Mouse (Mus musculus) intestine, postnatal 0 days (tissue): ENCODE measurements at regions not wholly inside any gene's neighbourhood (a gene's known extent, or its start where the extent isn't known, plus 50 kb on each side); places are given as distances from the start of the nearest gene placed in this dataset.
"Not testable (repeated sequence)": the region's sequence is repeated elsewhere in the genome, so short reads cannot be mapped to it uniquely, and the experiment has no call there.

Experiments used
- ATAC-seq: fragments of 200-750 bp; cut with Nextera tagmentation; 2 replicates; pipeline ENCODE4 v1.8.0; 2017; ENCODE audit warnings: mild to moderate bottlenecking, moderate TSS enrichment, moderate library complexity
- H3K27ac ChIP-seq: fragments of 300-500 bp; sonication (generic); 2 replicates; pipeline ENCODE4 v1.5.1; 2014; ENCODE audit warnings: mild to moderate bottlenecking, low read depth, low read length, moderate library complexity
- H3K27me3 ChIP-seq: fragments of 300-500 bp; sonication (generic); replicated peaks from 2 replicates; pipeline ENCODE4 v1.6.1; 2014; ENCODE audit warnings: low read length, mixed read lengths; ENCODE audit not compliant: control insufficient read depth, insufficient read depth
- H3K36me3 ChIP-seq: fragments of 300-500 bp; sonication (generic); 2 replicates; pipeline ENCODE4 v1.6.1; 2014; ENCODE audit warnings: mild to moderate bottlenecking, moderate library complexity; ENCODE audit not compliant: control insufficient read depth, insufficient read depth
- H3K4me1 ChIP-seq: fragments of 300-500 bp; sonication (generic); replicated peaks from 2 replicates; pipeline ENCODE4 v1.6.1; 2014; ENCODE audit warnings: antibody characterized with exemption, low read length, mixed read lengths; ENCODE audit not compliant: control insufficient read depth, insufficient read depth
- H3K4me2 ChIP-seq: fragments of 300-500 bp; sonication (generic); replicated peaks from 2 replicates; pipeline ENCODE4 v1.6.1; 2014; ENCODE audit warnings: low read depth, mild to moderate bottlenecking, moderate library complexity
- H3K4me3 ChIP-seq: fragments of 300-500 bp; sonication (generic); 2 replicates; pipeline ENCODE4 v1.5.1; 2014; ENCODE audit warnings: low read depth, low read length
- H3K9ac ChIP-seq: fragments of 300-500 bp; sonication (generic); 2 replicates; pipeline ENCODE4 v1.6.1; 2014; ENCODE audit warnings: mild to moderate bottlenecking, low read depth, low read length
- H3K9me3 ChIP-seq: fragments of 300-500 bp; sonication (generic); 2 replicates; pipeline ENCODE4 v1.6.1; 2016; ENCODE audit warnings: mixed run types; ENCODE audit not compliant: control insufficient read depth
- CTCF ChIP-seq: sonication (generic); IDR thresholded peaks from 2 replicates; pipeline ENCODE4 v1.5.1; 2016; ENCODE audit warnings: low read depth, mild to moderate bottlenecking, control low read depth, antibody characterized with exemption, moderate library complexity
- WGBS: fragments of 180-500 bp; shearing (Covaris S2); extraction: QIAGEN DNeasy Blood & Tissue Kit; methylation state at CpG from one replicate; pipeline ENCODE4 v1.1.7; 2014; 5-methylcytosine and 5-hydroxymethylcytosine counted together

- no peak overlapping the region for H3K4me3 ChIP-seq
- no peaks in the 10 kb centered on the region for H3K9me3 ChIP-seq
- ATAC-seq = no peak
- H3K36me3 ChIP-seq = no peaks in the 10 kb centered on the region
- no peaks in the 10 kb centered on the region for H3K27me3 ChIP-seq
- H3K9ac ChIP-seq = no peak overlapping the region
- H3K4me2 ChIP-seq = no peak overlapping the region
- WGBS = 88% methylated on average over 1 of the region's 1 CpGs
- no peaks in the 10 kb centered on the region for H3K4me1 ChIP-seq
- H3K27ac ChIP-seq = no peak overlapping the region
- no peak for TF ChIP-seq CTCF
These were observed 605.7 kb downstream of the Tbl1xr1 start for GRCm38 (mm10) chr3:22681999-22682648.

GRCm38 (mm10) chr3:22699317-22699716 is 622.9 kb downstream of the Tbl1xr1 start:
- H3K4me1 ChIP-seq = no peaks in the 10 kb centered on the region
- no peak overlapping the region for H3K27ac ChIP-seq
- no peaks in the 10 kb centered on the region for H3K36me3 ChIP-seq
- H3K9ac ChIP-seq = no peak overlapping the region
- H3K4me3 ChIP-seq = no peak overlapping the region
- no peak overlapping the region for H3K4me2 ChIP-seq
- TF ChIP-seq CTCF = no peak
- H3K9me3 ChIP-seq = 0 out of 2 replicates have a peak, but pooled peaks cover 2% of the 10 kb centered on the region
- no peak for ATAC-seq
- no peaks in the 10 kb centered on the region for H3K27me3 ChIP-seq

DNA sequence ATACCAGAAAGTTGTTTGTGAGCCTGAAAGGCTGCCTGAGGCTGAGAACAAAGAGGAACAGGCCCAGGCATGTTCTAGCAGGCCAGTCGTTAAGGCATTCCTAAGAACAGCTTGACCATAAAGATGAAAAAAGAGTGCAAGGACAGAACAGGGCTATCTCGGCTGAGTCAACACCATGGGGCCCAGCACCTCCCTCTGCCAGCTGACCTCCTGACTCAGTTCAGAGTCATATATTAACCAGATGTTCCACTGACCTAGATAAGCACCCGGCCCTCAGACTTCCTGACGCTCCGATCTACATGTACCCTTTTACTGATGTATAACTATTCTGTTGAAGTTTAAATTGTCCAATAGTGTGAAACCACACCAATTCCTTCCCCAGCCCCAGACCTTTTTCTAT is 625.0 kb downstream of the Tbl1xr1 start:
- not testable (repeated sequence) for H3K4me2 ChIP-seq, ATAC-seq, H3K27me3 ChIP-seq, H3K36me3 ChIP-seq, H3K9ac ChIP-seq, H3K9me3 ChIP-seq, H3K27ac ChIP-seq, H3K4me3 ChIP-seq, H3K4me1 ChIP-seq
- 62% methylated on average over 5 of the region's 5 CpGs for WGBS

- no peak for TF ChIP-seq CTCF
- Histone ChIP-seq H3K27ac (no peak overlapping the region), H3K9me3 (0 out of 2 replicates have a peak, but pooled peaks cover 2% of the 10 kb centered on the region), H3K9ac (no peak overlapping the region), H3K4me3 (no peak overlapping the region), H3K36me3 (no peaks in the 10 kb centered on the region), H3K4me2 (no peak overlapping the region), H3K4me1 (no peaks in the 10 kb centered on the region), H3K27me3 (no peaks in the 10 kb centered on the region)
- ATAC-seq = no peak
- WGBS = 83% methylated on average over 15 of the region's 17 CpGs
These were observed 629.2 kb downstream of the Tbl1xr1 start for GRCm38 (mm10) chr3:22705673-22706072.

- Histone ChIP-seq H3K36me3 (no peaks in the 10 kb centered on the region), H3K4me1 (no peaks in the 10 kb centered on the region), H3K27me3 (no peaks in the 10 kb centered on the region), H3K27ac (no peak overlapping the region), H3K4me3 (no peak overlapping the region), H3K9me3 (no peaks in the 10 kb centered on the region), H3K4me2 (no peak overlapping the region), H3K9ac (no peak overlapping the region)
- peak; percentile 34 for TF ChIP-seq CTCF
- ATAC-seq = no peak
These were observed 668.6 kb downstream of the Tbl1xr1 start for GRCm38 (mm10) chr3:22745026-22745425.
